Mouse (Mus musculus) thymus, postnatal 4 days (tissue): Measurements from ENCODE around the gene H2-Q1.
"Not testable (repeated sequence)": the region's sequence is repeated elsewhere in the genome, so short reads cannot be mapped to it uniquely, and the experiment has no call there.

Source experiments
- DNase-seq: peaks from one replicate; pipeline ENCODE4 v3.0.0; 2021

The H2-Q1 gene

DNA sequence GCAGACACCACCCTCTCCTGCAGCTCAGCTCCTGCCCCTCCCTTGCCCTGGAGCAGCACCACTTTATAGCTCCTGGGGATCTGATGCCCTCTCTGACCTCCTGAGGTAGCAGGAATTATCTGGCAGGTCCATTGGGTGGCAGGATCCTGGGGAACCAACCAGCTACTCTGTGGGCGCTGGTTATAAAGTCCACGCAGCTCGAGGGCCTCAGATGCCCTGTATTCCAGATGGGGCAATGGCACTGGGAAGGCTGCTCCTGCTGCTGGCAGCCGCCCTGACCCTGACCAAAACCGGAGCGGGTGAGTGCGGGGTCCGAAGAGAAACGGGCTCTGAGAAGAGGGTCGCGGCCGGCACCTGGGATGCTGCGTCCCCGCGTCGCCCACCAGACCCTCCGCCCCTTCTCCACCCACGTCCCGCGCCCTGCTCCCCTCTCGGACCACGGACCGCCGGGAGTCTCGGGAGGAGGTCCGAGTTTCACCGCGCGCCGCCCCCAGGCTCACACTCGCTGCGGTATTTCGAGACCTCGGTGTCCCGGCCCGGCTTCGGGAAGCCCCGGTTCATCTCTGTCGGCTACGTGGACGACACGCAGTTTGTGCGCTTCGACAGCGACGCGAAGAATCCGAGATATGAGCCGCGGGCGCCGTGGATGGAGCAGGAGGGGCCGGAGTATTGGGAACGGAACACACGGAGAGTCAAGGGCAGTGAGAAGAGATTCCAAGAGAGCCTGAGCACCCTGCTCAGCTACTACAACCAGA lies at the start of gene H2-Q1:
TSS of gene H2-Q1 (plus strand) at position 79 of the 755 bp plus-strand sequence.
- DNase-seq = peak; percentile 55

DNA sequence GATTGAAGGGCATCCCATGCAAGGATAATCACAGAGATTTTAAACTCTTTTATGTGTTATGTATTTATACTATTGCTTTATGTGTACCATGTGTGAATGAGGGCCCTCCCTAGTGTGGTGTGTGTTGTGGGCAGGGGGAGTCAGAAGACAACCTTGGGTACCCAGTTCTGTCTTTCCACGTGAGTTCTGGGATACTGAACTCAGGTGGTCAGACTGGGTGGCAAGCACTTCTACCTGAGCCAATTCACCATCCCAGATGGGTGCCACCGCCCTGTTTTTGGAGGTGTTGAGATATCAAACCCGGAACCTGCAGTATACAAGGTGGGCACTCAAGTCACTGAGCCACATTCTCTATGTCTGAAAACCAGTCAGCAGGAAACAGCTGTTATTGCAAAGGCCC lies 48.0 kb upstream of the H2-Q1 start:
- DNase-seq = no peak

DNA sequence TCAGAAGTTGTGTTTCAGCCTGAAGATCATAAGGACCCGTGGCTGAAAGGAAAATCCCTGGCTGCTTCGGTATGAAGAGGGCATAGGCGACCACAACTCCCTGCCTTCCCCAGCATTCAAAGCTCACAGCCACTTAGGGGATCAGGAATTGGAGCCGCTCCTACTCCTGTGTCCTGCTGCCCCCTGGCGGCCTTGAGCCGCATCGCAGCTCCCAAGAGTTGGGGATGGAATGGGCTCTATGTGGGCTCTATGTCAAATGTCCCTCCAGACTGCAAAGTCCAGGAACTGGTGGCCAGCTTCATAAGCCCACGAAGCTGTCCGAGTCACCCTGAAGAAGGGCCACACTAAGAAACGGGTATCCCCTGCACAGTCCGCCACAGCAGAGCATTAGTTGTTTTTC lies 45.4 kb upstream of the H2-Q1 start:
- peak; percentile 91 for DNase-seq

DNA sequence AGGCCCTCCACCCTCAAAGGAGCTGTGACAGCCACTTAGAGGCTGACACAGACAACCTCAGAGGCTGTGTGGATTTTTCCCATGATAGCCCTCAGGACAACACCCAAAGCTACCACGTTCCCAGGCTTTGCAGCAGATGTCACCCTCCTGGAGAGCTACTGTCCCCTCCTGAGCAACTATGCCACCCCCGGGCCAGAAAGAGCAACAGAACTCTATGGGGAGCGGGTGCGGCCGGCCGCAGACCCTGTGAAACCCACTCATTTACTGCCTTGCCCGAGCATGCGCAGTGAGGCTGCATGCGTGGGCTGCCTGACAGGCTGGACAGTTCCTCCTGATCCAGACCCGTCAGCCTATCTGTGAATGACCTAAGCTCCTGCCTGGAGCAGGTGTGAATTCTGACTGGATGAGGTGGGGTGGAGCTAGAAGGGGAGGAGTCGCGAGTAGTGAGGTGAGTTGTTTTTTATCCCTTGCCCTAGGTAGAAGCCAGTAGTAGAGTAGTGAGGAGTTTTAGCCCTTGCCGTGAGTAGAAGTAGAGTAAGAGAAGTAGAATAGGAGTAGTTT lies 43.8 kb upstream of the H2-Q1 start:
- no peak for DNase-seq

DNA sequence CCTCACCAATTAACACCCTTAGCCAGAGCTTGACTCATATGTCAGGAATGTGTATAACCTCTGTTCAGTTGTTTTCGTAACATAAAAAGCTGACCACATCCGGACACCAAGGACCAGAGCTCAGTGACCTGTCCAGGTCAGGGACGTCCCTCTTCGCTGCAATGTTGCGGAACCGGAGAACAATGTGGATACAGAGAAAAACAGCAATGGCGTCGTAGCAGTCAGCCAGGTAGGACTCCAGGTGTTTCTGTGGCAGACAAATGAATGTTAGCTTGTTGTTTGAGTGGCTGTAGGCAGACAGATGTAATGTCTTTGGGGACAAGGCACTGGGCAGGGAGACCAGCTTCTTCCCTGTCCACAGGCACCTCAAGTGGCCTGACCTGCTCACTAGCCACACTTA lies 42.2 kb upstream of the H2-Q1 start:
- no peak for DNase-seq

DNA sequence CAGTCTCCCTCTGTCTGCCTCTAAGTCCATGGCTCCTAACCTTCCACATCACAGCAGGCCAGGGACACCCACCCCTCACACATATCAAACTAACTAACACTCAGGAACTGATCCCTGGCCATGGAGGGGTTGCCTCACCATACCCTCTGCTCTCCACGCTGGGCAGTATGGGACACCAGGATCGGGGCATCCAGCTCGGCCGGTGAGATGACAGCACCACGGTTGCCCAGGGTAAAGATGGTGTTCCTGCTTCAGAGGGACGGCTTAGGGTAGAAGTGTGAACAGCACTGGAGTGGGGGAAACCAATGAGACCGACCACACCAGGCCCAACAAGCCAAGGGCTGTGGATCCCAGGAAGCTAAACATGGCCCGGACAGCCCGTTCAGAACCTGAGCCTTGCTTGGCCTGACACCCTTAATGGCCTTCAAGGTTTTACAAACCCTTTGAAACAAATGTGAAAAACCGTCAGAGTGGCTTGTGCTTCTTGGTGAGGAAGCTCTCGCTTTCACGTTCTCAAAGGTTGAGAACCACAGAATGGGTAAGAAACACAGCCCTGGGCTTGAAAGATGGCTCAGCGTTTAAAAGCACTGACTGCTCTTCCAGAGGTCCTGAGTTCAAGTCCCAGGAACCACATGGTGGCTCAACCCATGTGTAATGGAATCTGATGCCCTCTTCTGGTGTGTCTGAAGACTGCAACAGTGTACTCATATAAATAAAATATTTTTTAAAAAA lies 41.1 kb upstream of the H2-Q1 start:
- DNase-seq = no peak

DNA sequence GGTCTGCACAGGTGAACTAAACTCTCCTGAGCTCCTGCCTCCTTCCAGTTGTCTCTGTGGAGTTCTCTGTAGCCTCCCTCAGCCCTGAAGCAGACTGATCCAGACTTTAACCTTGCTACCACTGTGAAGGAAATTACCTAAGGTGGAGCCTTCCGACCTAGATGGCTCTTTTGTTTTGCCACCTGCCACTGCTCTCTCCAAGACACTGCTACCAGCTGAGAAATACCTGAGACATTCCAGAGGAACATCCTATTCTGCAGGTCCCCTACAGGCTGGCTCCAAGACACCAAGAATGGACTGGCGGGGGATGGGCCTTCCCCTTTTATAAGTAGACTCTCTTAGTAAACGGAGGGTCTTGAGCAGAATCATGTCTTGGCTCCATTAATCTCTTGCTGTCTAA lies 39.9 kb upstream of the H2-Q1 start:
- DNase-seq = no peak

DNA sequence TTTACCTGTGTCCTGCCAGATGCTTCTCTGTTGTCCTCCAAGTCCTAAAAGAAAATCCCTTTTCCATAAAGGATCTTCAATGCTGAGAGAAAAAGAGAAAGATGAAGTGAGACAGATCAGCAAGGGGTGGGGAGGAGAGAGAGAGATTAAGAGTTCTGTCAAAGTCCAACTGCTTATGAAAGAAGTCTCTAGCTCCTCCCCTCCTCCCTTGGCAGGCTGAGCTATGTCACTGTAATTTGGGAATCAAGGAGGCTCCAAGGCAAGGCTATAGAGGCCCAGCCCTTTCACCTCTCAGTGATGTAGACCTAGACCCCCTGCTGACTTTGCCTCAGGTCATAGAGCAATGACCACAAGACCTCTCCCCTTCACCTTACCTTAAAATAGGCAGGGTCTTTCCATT lies 34.8 kb upstream of the H2-Q1 start:
- DNase-seq = no peak

DNA sequence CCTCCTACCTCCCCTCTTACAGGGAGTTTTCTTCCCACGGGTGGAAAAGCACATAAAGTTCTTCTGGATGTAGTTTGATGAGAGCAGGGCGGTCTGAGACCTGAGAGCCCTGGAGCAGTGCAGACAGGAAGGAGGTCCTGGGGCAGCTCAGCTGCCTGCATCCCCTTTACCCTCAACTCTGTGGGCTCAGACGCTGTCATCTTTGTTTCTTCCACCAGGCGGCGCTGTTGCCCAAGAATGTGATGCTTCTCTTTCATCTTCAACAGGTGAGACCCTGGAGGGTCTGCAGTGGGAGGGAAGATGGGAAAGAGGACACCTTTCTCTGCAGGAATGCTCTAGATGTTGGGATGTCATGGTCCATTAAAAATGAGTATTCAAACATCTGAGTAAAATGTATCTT lies 24.4 kb upstream of the H2-Q1 start:
- peak; percentile 94 for DNase-seq

DNA sequence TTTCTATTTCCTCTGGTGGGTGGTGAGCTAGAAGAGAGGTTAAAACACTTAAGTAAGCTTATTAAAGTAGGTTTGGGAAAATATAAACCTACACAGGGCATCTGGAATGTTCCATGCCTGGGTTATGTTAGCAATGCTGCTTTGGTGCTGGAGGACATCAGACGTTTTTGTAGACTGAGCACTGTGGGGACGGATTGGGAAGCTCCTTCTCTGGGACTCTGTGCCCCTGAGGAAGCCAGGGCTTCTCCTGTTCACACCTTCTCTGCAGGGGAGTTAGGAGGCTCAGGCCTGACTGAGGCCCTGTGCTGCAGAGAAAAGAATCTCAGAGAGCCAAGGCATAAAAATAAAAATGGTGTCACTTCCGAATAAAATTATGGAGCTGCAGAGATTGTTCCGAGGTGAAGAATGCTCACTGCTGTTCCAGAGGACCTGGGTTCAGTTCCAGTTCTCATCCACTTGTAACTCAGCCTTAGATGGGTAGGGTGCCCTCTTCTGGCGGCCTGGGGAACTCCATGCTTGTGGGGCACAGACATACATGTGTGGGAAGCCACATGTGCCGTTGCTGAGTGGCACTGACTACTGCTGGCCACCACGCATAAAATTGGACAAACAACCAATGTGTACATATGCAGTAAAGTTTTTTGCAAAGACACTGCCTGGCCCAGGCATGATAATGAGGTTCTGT lies 19.8 kb upstream of the H2-Q1 start:
- peak; percentile 63 for DNase-seq

DNA sequence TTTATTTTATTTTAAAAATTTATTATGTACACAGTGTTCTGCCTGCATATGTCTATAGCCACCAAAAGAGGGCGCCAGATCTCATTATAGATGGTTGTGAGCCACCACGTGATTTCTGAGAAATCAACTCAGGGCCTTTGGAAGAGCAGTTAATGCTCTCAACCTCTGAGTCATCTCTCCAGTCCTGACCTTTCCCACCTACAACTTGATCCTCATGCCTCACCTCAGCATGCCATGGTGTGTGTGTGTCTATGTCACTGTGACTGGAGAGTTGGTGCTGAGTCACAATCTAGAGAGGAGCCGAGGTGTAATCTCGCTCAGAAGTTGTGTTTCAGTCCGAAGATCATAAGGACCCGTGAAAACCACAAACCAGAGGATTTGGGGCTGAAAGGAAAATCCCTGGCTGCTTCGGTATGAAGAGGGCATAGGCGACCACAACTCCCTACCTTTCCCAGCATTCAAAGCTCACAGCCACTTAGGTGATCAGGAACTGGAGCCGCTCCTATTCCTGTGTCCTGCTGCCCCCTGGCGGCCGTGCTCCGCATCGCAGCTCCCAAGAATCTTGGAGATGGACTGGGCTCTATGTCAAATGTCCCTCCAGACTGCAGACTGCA lies 18.5 kb upstream of the H2-Q1 start:
- DNase-seq = peak; percentile 97

DNA sequence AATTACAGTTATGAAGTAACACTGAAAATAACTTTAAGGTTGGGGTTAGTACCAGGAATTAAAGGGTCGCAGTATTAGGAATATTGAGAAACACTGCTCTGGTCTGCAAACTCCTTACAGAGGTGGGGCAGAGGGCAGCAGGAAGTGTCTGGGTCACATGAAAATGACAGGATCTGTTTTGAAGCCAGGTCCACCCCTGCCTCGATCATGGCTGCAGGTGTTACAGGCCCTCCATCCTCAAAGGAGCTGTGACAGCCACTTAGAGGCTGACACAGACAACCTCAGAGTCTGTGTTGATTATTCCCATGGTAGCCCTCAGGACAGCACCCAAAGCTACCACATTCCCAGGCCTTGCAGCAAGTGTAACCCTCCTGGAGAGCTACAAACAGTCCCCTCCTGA lies 16.9 kb upstream of the H2-Q1 start:
- DNase-seq = no peak

DNA sequence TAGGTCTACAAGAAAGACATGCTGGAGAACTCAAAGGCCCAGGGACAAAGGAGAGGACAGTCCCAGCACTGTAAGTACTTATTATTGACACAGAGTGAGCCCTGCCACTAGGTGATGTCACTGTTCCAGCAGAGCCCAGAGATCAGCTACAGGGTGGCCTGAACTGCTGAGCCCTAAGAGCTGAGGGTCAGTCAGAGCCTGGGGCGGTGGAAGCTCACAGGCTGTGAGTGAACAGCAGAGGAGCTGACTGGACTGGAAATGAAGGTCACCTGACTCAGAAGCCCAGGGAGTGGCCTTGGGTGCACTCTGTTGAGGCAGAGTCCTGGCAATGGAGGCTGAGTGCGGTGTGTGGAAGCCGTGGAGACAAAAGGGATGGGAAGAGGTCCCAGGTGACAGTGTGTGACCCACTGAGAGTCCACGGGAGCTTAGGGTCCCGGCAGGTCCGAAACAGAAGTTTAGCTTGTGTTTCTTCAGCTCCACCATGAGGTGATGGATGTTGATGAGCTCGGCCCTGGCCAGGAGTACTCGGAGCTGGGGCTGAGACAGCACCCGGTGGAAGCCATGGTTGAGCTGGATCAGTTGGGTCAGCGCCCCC lies 16.4 kb upstream of the H2-Q1 start:
- no peak for DNase-seq

DNA sequence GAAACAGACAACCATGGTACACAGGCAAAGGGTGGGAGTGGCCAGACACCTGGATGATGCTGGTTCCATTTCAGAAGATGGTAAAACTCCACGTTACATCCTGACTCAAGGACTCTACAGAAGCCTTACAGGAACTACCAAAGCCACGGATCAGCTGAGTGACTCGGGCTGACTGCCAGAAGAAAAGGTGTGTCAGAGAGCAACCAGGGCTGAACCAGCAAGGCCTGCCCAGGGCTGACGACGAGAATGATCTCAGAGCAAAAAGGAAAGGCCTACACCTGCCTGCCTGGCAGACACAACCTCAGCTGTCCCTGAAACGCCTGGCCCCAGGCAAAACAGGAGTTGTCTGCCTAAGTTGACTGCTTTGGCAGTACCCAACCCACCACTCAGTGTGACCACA lies 15.7 kb upstream of the H2-Q1 start:
- DNase-seq = no peak

DNA sequence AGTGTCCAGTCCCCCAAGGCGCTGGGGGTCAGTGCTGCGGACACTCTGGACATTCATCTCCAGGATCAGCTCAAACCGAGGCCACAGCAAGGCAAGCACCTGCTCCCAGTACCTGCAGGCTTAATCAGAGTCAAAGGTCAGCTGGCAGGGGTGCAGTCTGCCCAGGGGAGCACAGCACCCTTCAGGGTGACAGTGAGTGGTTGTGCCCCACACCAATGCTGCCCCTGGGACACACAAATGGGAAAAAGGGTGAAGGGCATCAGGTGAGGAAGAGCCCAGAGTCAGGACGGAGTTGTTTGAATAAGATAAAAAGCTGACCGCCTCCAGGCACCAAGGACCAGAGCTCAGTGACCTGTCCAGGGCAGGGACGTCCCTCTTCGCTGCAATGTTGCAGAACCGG lies 15.3 kb upstream of the H2-Q1 start:
- not testable (repeated sequence) for DNase-seq

DNA sequence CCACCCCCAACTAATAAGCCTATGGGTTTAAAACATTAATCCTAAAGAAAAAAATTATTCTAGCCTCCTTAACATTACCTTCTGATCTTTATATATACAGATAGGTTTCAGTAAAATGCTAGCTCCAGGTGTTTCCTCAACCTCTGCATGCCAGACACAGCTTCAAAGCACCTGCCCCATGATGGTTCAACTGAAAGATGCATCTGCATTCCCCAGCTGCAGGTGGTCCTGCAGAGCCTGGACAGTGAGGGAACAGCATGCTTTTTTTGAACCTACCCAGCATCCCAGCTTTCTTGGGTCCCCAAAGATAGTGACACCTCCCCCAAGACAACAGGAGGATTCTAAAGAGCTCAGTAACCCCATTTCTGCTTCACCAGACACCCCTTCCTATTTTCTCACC lies 1.5 kb upstream of the H2-Q1 start:
- peak; percentile 57 for DNase-seq

DNA sequence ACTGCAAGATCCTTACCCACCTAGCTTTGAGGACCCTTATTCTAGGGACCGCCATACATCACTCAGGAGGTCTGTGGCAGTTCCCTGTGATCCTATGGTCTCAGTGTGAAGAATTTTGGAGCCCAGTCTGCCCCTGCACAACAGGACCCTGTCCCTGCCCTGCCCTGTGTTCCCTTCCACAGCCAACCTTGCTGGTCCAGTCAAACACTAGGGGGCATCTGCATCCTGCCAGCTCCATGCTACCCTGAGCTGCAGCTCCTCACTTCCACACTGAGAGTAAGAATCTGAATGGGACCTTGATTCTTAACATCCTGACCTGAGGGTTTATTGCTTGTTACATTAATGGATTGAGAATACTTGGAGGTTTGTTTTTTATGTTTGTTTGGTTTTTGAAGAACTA lies 4.9 kb downstream of the H2-Q1 start:
- peak; percentile 54 for DNase-seq

DNA sequence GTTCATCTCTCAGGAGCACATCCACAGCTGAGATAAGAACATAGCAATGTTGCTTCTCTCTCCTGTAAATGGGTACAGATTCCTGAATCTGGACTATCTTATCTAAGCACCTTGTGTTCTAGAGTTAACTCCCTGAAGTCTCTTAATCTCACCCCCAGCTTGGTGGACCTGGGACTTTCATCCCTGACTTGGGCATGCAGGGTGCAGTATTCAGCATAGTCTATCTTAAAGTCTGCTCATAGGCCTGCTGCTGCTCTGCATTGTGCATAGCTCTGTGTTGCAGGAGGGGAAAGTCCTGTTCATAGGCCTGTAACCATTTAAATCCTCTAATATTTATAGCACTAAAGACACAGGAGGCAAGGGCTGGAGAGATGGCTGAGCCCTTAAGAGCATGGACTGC lies 5.8 kb downstream of the H2-Q1 start:
- DNase-seq = not testable (repeated sequence)

DNA sequence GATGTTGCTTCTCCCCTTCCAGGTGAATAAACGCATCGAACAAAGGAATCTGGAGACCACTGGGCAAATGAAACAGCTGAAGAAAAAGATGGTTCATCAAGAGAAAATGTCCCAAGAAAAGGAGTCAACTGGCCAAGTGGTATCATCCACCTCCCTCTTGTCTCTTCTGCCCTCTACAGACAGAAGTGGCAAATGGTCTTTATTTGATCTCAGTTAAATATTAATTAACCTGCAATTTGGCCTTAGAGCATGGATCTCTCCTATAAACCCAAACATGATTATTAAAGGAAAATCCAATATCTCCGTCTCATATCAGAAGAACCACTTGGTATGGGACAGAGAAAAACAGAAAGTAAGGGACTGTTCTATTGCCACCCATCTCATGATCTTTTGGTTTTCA lies 9.5 kb downstream of the H2-Q1 start:
- not testable (repeated sequence) for DNase-seq

DNA sequence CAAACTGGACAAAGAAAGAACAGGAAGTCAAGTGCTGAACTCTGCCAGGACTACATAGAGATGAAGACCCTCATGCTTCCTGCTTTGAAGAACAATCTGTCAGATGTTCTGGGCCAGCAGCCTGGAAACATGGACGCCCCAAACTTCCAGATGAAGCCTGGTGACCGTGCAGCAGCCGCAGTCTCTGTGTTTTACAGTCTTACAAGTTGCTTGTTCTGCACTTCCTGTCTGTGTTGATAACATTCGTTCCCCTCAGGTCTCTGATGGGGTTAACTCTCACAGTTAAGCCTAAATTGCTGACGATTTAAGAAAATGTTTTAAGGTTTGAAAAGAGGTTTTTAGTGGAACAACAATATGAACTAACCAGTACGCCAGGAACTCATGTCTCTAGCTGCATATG lies 11.3 kb downstream of the H2-Q1 start:
- DNase-seq = not testable (repeated sequence)

DNA sequence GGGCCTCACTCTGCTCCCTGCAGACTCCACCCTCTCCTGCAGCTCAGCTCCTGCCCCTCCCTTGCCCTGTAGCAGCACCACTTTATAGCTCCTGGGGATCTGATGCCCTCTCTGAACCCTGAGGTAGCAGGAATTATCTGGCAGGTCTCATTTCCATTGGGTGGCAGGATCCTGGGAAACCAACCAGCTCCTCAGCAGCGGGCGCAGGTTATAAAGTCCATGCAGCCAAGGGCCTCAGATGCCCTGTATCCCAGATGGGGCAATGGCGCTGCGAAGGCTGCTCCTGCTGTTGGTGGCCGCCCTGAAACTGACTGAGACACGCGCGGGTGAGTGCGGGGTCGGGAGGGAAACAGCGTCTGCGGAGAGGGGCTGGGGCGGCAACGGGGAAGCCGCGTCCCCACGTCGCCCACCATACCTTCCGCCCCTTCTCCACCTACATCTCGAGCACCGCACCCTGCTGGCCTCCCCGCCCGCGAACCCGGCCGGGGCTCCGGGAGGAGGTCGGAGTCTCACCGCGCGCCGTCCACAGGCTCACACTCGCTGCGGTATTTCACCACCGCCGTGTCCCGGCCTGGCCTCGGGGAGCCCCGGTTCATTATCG lies 22.0 kb downstream of the H2-Q1 start, which contains the start of gene H2-Q2:
TSS of gene H2-Q2 (plus strand) at position 172 of the 601 bp plus-strand sequence.
- peak; percentile 68 for DNase-seq
